Mouse (Mus musculus): ENCODE measurements at regions not wholly inside any gene's neighbourhood (a gene's known extent, or its start where the extent isn't known, plus 50 kb on each side); places are given as distances from the start of the nearest gene placed in this dataset.

- no peaks in the 10 kb centered on the region for H3K27me3 ChIP-seq
- 95% methylated on average over 9 of the region's 9 CpGs for WGBS
- H3K27ac ChIP-seq (replicated peaks), result no peak overlapping the region
- H3K36me3 ChIP-seq, result no peaks in the 10 kb centered on the region
- no peaks in the 10 kb centered on the region for H3K4me1 ChIP-seq (replicated peaks)
- H3K4me2 ChIP-seq, result no peak overlapping the region
- H3K9ac ChIP-seq, result no peak overlapping the region
- H3K9me3 ChIP-seq, result no peaks in the 10 kb centered on the region
- H3K4me3 ChIP-seq, result no peak overlapping the region
- ATAC-seq (ENCODE audit: low FRiP score, low read depth), result no peak
Observed at GRCm38 (mm10) chr15:24161974-24162373, 1251.6 kb downstream of the Basp1 start.

- Histone ChIP-seq H3K4me1 (replicated peaks) (no peaks in the 10 kb centered on the region), H3K9ac (no peak overlapping the region), H3K36me3 (no peaks in the 10 kb centered on the region), H3K27me3 (no peaks in the 10 kb centered on the region), H3K4me3 (no peak overlapping the region), H3K27ac (replicated peaks) (no peak overlapping the region), H3K4me2 (no peak overlapping the region), H3K9me3 (no peaks in the 10 kb centered on the region)
- ATAC-seq (ENCODE audit: low FRiP score, low read depth), result no peak
- 80% methylated on average over 10 of the region's 10 CpGs for WGBS
Observed at GRCm38 (mm10) chr15:24157700-24158350, 1255.7 kb downstream of the Basp1 start.

- no peak for ATAC-seq (ENCODE audit: low FRiP score, low read depth)
Observed at GRCm38 (mm10) chr15:24154291-24154690, 1259.3 kb downstream of the Basp1 start.

GRCm38 (mm10) chr15:24124241-24124640 lies 1289.3 kb downstream of the Basp1 start:
- ATAC-seq (ENCODE audit: low FRiP score, low read depth), result no peak
- no peaks in the 10 kb centered on the region for H3K9me3 ChIP-seq
- H3K4me3 ChIP-seq, result no peak overlapping the region
- no peaks in the 10 kb centered on the region for H3K4me1 ChIP-seq (replicated peaks)
- H3K36me3 ChIP-seq, result no peaks in the 10 kb centered on the region
- no peaks in the 10 kb centered on the region for H3K27me3 ChIP-seq
- H3K4me2 ChIP-seq, result no peak overlapping the region
- H3K27ac ChIP-seq (replicated peaks), result no peak overlapping the region
- H3K9ac ChIP-seq, result no peak overlapping the region

More at GRCm38 (mm10) chr15:24154291-24154690, 1259.3 kb downstream of the Basp1 start:
- 87% methylated on average over 3 of the region's 3 CpGs for WGBS
- Histone ChIP-seq H3K9me3 (no peaks in the 10 kb centered on the region), H3K36me3 (no peaks in the 10 kb centered on the region), H3K4me1 (replicated peaks) (no peaks in the 10 kb centered on the region), H3K4me2 (no peak overlapping the region), H3K27ac (replicated peaks) (no peak overlapping the region), H3K27me3 (no peaks in the 10 kb centered on the region), H3K9ac (no peak overlapping the region), H3K4me3 (no peak overlapping the region)

- Histone ChIP-seq H3K27ac (replicated peaks) (no peak overlapping the region), H3K27me3 (no peaks in the 10 kb centered on the region), H3K36me3 (no peaks in the 10 kb centered on the region), H3K4me1 (replicated peaks) (no peaks in the 10 kb centered on the region), H3K9ac (no peak overlapping the region), H3K9me3 (no peaks in the 10 kb centered on the region), H3K4me2 (no peak overlapping the region), H3K4me3 (no peak overlapping the region)
- WGBS, result 82% methylated on average over 5 of the region's 5 CpGs
- no peak for ATAC-seq (ENCODE audit: low FRiP score, low read depth)
Observed at GRCm38 (mm10) chr15:24086267-24086666, 1327.3 kb downstream of the Basp1 start.

GRCm38 (mm10) chr15:24053197-24053596 lies 1360.4 kb downstream of the Basp1 start:
- Histone ChIP-seq H3K27me3 (no peaks in the 10 kb centered on the region), H3K4me1 (replicated peaks) (no peaks in the 10 kb centered on the region), H3K4me3 (no peak overlapping the region), H3K9me3 (no peaks in the 10 kb centered on the region), H3K4me2 (no peak overlapping the region), H3K27ac (replicated peaks) (no peak overlapping the region), H3K9ac (no peak overlapping the region), H3K36me3 (no peaks in the 10 kb centered on the region)
- WGBS, result 28% methylated on average over 3 of the region's 3 CpGs
- peak; percentile 54; the same call in 1 of the 2 replicates for ATAC-seq (ENCODE audit: low FRiP score, low read depth)

- WGBS, result 32% methylated on average over 2 of the region's 2 CpGs
- ATAC-seq (ENCODE audit: low FRiP score, low read depth), result peak; percentile 61; the same call in 1 of the 2 replicates
- H3K9ac ChIP-seq, result no peak overlapping the region
- no peaks in the 10 kb centered on the region for H3K9me3 ChIP-seq
- no peak overlapping the region for H3K4me3 ChIP-seq
- H3K4me2 ChIP-seq, result no peak overlapping the region
- H3K36me3 ChIP-seq, result no peaks in the 10 kb centered on the region
- H3K4me1 ChIP-seq (replicated peaks), result 0 out of 2 replicates have a peak, but pooled peaks cover 3% of the 10 kb centered on the region
- H3K27me3 ChIP-seq, result no peaks in the 10 kb centered on the region
- no peak overlapping the region for H3K27ac ChIP-seq (replicated peaks)
Observed at GRCm38 (mm10) chr15:24040847-24041246, 1372.7 kb downstream of the Basp1 start.

- WGBS, result 75% methylated on average over 5 of the region's 5 CpGs
- ATAC-seq (ENCODE audit: low FRiP score, low read depth), result no peak
Observed at GRCm38 (mm10) chr15:24039174-24039573, 1374.4 kb downstream of the Basp1 start.

GRCm38 (mm10) chr15:24022137-24022536 lies 1391.4 kb downstream of the Basp1 start:
- H3K9ac ChIP-seq, result no peak overlapping the region
- no peaks in the 10 kb centered on the region for H3K36me3 ChIP-seq
- H3K9me3 ChIP-seq, result no peaks in the 10 kb centered on the region
- H3K4me2 ChIP-seq, result no peak overlapping the region
- H3K27ac ChIP-seq (replicated peaks), result no peak overlapping the region
- no peak for ATAC-seq (ENCODE audit: low FRiP score, low read depth)
- no peaks in the 10 kb centered on the region for H3K27me3 ChIP-seq
- no peak overlapping the region for H3K4me3 ChIP-seq
- H3K4me1 ChIP-seq (replicated peaks), result no peaks in the 10 kb centered on the region

More at GRCm38 (mm10) chr15:24039174-24039573, 1374.4 kb downstream of the Basp1 start:
- Histone ChIP-seq H3K36me3 (no peaks in the 10 kb centered on the region), H3K9me3 (no peaks in the 10 kb centered on the region), H3K27ac (replicated peaks) (no peak overlapping the region), H3K4me3 (no peak overlapping the region), H3K9ac (no peak overlapping the region), H3K27me3 (no peaks in the 10 kb centered on the region), H3K4me1 (replicated peaks) (0 out of 2 replicates have a peak, but pooled peaks cover 3% of the 10 kb centered on the region), H3K4me2 (no peak overlapping the region)

GRCm38 (mm10) chr15:24004711-24005110 lies 1408.9 kb downstream of the Basp1 start:
- Histone ChIP-seq H3K9me3 (no peaks in the 10 kb centered on the region), H3K4me2 (no peak overlapping the region), H3K4me1 (replicated peaks) (no peaks in the 10 kb centered on the region), H3K36me3 (no peaks in the 10 kb centered on the region), H3K27me3 (no peaks in the 10 kb centered on the region), H3K4me3 (no peak overlapping the region), H3K9ac (no peak overlapping the region), H3K27ac (replicated peaks) (no peak overlapping the region)
- WGBS, result 86% methylated on average over 2 of the region's 2 CpGs
- ATAC-seq (ENCODE audit: low FRiP score, low read depth), result no peak

GRCm38 (mm10) chr15:23979506-23979905 lies 1430.7 kb downstream of the Cdh18 start:
- no peak for ATAC-seq (ENCODE audit: low FRiP score, low read depth)
- H3K4me2 ChIP-seq, result no peak overlapping the region
- no peaks in the 10 kb centered on the region for H3K9me3 ChIP-seq
- H3K4me3 ChIP-seq, result no peak overlapping the region
- WGBS, result 83% methylated on average over 3 of the region's 3 CpGs
- no peak overlapping the region for H3K27ac ChIP-seq (replicated peaks)
- H3K4me1 ChIP-seq (replicated peaks), result no peaks in the 10 kb centered on the region
- H3K36me3 ChIP-seq, result no peaks in the 10 kb centered on the region
- H3K27me3 ChIP-seq, result no peaks in the 10 kb centered on the region
- H3K9ac ChIP-seq, result no peak overlapping the region

Data from hindbrain, embryonic 15.5 days (tissue).